12 mouse cellular contexts compared by ENCODE assay signal in genomic region chr3:125271215-125271614, GRCm38 (mm10).
A peak's percentile ranks its signal among the peaks of the same experiment; 100 is the strongest.
DNase-seq lines count a peak whose midpoint lies in the region; ATAC-seq and TF ChIP-seq lines count a peak whose summit lies in the region.
"Had no signal": no experiment of that assay in that cellular context is flagged by ENCODE, and none has a peak within 500 bp of the region (broad histone marks: within the 10 kb centered on the region; RNA-seq: fewer than 3 reads in every experiment).

No protein-coding gene starts in this region.

- H3K4me1 ChIP-seq in intestine, embryonic 14.5 days (replicated peaks; ENCODE audit: control insufficient read depth, insufficient read depth, low read length) = no peaks in the 10 kb centered on the region
- no peaks in the 10 kb centered on the region for H3K4me1 ChIP-seq in midbrain, embryonic 14.5 days (ENCODE audit: control insufficient read depth, insufficient read depth, low read length)
- H3K4me1 ChIP-seq: limb, embryonic 13.5 days had no signal

- H3K36me3 ChIP-seq in intestine, embryonic 14.5 days (ENCODE audit: control insufficient read depth, insufficient read depth, low read length) = no peaks in the 10 kb centered on the region
- H3K36me3 ChIP-seq in midbrain, embryonic 14.5 days (ENCODE audit: control insufficient read depth, insufficient read depth, low read length) = no peaks in the 10 kb centered on the region
- H3K36me3 ChIP-seq: G1E; limb, embryonic 13.5 days; neural tube, embryonic 13.5 days had no signal

- H3K9ac ChIP-seq in intestine, embryonic 14.5 days (ENCODE audit: low read length) = no peak overlapping the region
- no peak overlapping the region for H3K9ac ChIP-seq in midbrain, embryonic 14.5 days (replicated peaks; ENCODE audit: low read length)
- H3K9ac ChIP-seq: limb, embryonic 13.5 days; neural tube, embryonic 13.5 days had no signal

- intact Hi-C loops in left cerebral cortex, postnatal 36 days (cut with DNase I) = no loop called here

- H3K9me3 ChIP-seq in intestine, embryonic 14.5 days (ENCODE audit: control insufficient read depth, low read length) = no peaks in the 10 kb centered on the region
- H3K9me3 ChIP-seq in midbrain, embryonic 14.5 days (ENCODE audit: control insufficient read depth, low read length) = no peaks in the 10 kb centered on the region
- H3K9me3 ChIP-seq: G1E; limb, embryonic 13.5 days; neural tube, embryonic 13.5 days had no signal

- TF ChIP-seq CTCF in layer of hippocampus, adult 2 months (conservative IDR thresholded peaks at IDR 0.05) = peak; percentile 51

- H3K4me2 ChIP-seq in intestine, embryonic 14.5 days (ENCODE audit: low read length) = no peak overlapping the region; the same call in 1 of the 2 replicates
- no peak overlapping the region for H3K4me2 ChIP-seq in midbrain, embryonic 14.5 days (ENCODE audit: low read length)
- H3K4me2 ChIP-seq: limb, embryonic 13.5 days; neural tube, embryonic 13.5 days had no signal

- no peaks in the 10 kb centered on the region for H3K27me3 ChIP-seq in intestine, embryonic 14.5 days (replicated peaks; ENCODE audit: control insufficient read depth, insufficient read depth, low read length)
- H3K27me3 ChIP-seq in midbrain, embryonic 14.5 days (ENCODE audit: control insufficient read depth, insufficient read depth, low read length) = no peaks in the 10 kb centered on the region
- H3K27me3 ChIP-seq: limb, embryonic 13.5 days; neural tube, embryonic 13.5 days had no signal

- no peak for DNase-seq in layer of hippocampus, adult 2 months (ENCODE audit: low spot score in 2 of 2)
- DNase-seq in layer of hippocampus, adult 9-11 months = no peak
- DNase-seq in embryo, embryonic 11.5 days (ENCODE audit: low read depth, low spot score) = peak; percentile 8
- DNase-seq in intestine, embryonic 14.5 days (ENCODE audit: low spot score) = no peak
- peak; percentile 62 for DNase-seq in midbrain, embryonic 14.5 days
- DNase-seq in layer of hippocampus, postnatal 14 days (ENCODE audit: low spot score in 2 of 2) = no peak
- no peak for DNase-seq in left cerebral cortex, postnatal 36 days (ENCODE audit: low spot score in 2 of 2)
- DNase-seq in urinary bladder, postnatal 36 days (ENCODE audit: low spot score in 2 of 2) = no peak
- DNase-seq: adrenal gland, postnatal 25 days had no signal

- no peak overlapping the region for H3K4me3 ChIP-seq in layer of hippocampus, adult 2 months
- no peak overlapping the region for H3K4me3 ChIP-seq in intestine, embryonic 14.5 days (ENCODE audit: low read depth, low read length)
- no peak overlapping the region for H3K4me3 ChIP-seq in midbrain, embryonic 14.5 days (replicated peaks; ENCODE audit: low read depth, low read length)
- H3K4me3 ChIP-seq: limb, embryonic 13.5 days; neural tube, embryonic 13.5 days had no signal

- no peak overlapping the region for H3K27ac ChIP-seq in layer of hippocampus, adult 2 months
- no peak overlapping the region for H3K27ac ChIP-seq in intestine, embryonic 14.5 days (ENCODE audit: low read depth)
- 0 out of 2 replicates have a peak overlapping the region, but pooled peaks have one; percentile 10 for H3K27ac ChIP-seq in midbrain, embryonic 14.5 days (replicated peaks; ENCODE audit: low read depth, low read length)
- H3K27ac ChIP-seq: limb, embryonic 13.5 days; neural tube, embryonic 13.5 days had no signal

- ATAC-seq in intestine, embryonic 14.5 days (replicated peaks; ENCODE audit: low FRiP score, low TSS enrichment, low read depth) = peak; percentile 6; the same call in 1 of the 2 replicates
- ATAC-seq in midbrain, embryonic 14.5 days (ENCODE audit: low FRiP score, low TSS enrichment) = peak; percentile 53; the same call in 1 of the 2 replicates

- 11% methylated on average over 2 of the region's 2 CpGs for WGBS in intestine, embryonic 14.5 days
- 10% methylated on average over 2 of the region's 2 CpGs for WGBS in midbrain, embryonic 14.5 days

Comparison
In these comparisons a context has a peak if more than half of its experiments do, and no peak if none do; other contexts are left out.
1. DNase-seq: peak in embryo, embryonic 11.5 days (single experiment) and midbrain, embryonic 14.5 days (single experiment); none in layer of hippocampus, adult 2 months (0 of 2), layer of hippocampus, adult 9-11 months (single experiment), intestine, embryonic 14.5 days (single experiment), layer of hippocampus, postnatal 14 days (0 of 2), left cerebral cortex, postnatal 36 days (0 of 2) and urinary bladder, postnatal 36 days (0 of 2).